Mouse (Mus musculus) retina, postnatal 7 days (tissue): ENCODE results near the gene Pphln1.

Source experiments
- DNase-seq: peaks from one replicate; pipeline ENCODE4 v3.0.0-alpha.2; 2012; ENCODE audit warnings: low read depth, low spot score

Gene Pphln1

DNA sequence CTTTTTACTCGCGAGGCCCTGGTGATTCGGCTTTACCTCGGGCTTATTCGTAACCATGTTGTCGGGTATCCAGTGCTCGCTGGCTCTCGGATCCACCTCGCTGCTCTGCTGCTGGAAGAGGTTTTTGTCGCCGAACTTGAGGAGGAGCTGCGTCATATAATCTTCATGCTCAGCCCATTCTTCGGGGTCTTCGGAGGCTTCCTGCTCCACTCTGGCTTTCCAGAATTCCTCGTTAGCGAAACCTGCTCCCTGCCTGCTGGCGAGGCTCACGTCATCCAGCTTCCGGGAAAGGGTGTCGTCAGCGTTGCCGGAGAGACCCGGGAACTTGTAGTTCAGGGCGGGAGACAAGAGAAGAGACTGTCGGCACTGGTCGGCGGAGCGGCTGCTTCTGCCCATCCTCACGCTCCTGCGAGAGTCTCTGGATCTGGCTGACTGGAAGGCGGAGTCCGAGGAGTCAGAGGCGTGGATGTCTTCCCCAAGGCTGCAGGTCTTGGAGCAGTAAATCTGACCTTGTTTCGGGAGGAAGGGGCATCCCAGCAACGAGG, 105.1 kb downstream of the Pphln1 start:
- no peak for DNase-seq

DNA sequence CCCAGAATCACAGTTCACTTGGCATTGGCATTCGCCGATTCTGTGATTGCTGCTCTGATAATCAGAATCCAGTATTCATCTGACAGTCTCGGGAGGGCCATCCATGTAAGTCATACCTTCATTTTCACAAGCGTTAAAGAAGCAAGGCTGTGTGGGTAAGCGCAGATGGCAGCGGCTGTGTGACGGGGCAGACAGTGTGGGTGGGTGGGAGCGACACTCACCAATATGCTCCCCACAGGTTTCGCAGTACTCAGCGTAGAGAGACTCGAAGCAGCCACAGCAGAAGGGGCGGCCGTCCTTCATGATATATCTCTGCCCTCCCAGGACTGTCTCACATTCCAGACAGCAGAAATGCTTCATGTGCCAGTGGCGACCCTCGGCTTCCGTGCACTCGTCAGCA, 106.7 kb downstream of the Pphln1 start:
- DNase-seq: no peak

GRCm38 (mm10) chr15:93510690-93511336, 112.7 kb downstream of the Pphln1 start:
- no peak for DNase-seq

GRCm38 (mm10) chr15:93512437-93512836, 114.3 kb downstream of the Pphln1 start:
- DNase-seq: no peak

DNA sequence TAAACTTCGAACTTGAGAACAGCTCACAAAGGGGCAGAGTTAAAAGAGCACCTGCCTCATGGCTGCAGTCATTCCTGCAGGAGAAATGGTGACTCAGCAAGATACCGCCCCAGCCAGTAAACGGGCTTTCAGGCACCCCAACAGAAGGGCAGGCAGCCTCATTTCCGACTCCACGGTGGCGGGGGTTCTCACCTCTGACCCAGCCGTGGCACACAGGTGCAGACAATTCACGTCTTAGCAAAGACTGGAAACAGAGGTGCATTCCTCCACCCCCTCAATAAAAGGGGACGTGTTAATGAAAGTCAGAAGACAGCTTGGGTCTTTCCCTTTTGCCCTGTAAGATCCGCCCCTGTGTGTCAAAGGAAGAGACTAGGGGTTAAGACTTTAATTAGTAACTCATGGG, 115.8 kb downstream of the Pphln1 start:
- DNase-seq: no peak

DNA sequence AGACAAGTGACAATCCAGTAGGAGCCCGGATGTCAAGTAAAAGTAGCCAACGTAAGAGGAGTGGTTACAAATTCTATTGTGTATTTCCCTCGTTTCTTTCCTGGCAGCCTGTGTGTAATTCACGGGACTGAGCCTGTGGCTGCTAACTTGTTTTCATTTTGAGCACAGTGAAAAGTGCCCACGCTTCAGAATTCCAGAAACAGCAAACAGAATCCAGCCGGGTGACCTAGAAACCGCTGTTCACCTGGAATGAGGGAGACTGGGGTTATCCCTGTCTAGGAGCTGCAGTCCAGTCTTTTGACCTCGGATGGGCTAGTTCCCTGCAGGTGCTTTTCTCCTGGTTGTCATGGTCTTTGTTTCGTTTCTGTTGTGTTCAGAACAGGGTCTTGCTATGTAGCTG, 117.2 kb downstream of the Pphln1 start:
- DNase-seq: no peak

DNA sequence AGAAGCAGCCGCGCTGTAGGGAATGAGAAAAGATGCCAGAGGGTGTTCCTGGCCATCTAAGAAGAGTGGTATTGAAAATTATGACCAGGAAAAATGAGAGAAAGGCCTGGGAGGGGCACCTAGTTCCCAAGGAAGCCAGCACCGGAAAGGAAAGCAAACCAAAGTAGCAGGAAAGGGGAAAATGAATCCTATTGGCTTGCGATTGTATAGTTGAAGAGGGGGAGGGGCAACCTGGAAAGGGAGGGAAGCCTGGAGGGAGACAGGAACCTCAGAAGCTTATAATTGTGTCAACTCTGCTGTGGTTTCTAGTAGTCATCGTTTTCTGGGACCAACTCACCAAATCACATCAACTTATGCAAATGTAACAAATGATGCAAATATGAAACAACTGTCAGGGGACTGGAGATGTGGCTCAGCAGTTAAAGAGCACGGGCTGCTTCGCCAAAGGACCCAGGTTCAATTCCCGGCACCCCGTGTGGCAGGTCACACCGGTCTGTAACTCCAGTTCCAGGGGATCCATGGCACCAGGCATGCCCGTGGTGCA, 118.9 kb downstream of the Pphln1 start:
- DNase-seq: no peak

GRCm38 (mm10) chr15:93518143-93518902, 120.2 kb downstream of the Pphln1 start:
- DNase-seq: no peak

DNA sequence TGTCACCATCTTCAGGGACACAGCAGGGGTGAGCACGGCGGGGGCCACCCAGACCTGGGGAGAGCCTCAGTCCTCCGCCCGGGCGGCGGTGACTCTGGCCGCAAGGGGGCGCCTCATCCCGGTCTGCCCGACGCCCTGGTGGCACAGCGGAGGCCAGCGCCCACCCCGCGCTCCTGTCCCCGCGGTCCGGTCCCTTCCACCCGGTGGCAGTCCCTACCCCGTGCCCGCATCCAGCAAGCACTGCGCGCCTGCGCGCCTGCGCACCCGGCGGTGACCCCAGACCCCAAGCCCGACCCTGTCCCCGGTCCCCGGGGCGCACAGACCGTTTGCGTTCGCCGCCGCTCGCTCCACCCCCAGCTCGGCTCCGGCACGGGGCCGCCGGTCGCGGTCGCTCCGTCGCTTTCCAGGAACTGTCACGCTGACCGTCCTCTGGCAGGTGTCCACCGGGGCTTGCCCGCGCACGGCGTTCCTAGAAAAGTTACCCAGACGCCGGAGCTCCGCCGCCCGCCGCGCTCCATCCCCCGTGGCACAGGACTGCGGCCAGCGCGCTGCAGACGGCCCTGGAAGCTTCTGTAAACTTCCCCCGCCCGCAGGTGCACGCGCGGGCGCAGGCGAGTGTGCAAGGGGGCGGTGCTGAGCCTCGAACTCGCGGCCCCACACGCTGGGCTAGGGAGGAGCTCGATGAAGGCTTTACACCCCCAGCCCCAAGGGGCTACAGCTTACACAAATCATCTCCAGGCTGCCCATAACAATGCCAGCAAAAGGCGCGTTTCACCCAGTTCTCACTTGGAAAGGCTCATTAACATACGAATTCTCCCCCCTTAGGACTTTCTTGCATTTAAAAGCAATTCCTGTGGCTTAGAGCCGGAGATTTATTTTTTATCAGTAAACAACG, 121.0 kb downstream of the Pphln1 start:
- peak; percentile 59 for DNase-seq

DNA sequence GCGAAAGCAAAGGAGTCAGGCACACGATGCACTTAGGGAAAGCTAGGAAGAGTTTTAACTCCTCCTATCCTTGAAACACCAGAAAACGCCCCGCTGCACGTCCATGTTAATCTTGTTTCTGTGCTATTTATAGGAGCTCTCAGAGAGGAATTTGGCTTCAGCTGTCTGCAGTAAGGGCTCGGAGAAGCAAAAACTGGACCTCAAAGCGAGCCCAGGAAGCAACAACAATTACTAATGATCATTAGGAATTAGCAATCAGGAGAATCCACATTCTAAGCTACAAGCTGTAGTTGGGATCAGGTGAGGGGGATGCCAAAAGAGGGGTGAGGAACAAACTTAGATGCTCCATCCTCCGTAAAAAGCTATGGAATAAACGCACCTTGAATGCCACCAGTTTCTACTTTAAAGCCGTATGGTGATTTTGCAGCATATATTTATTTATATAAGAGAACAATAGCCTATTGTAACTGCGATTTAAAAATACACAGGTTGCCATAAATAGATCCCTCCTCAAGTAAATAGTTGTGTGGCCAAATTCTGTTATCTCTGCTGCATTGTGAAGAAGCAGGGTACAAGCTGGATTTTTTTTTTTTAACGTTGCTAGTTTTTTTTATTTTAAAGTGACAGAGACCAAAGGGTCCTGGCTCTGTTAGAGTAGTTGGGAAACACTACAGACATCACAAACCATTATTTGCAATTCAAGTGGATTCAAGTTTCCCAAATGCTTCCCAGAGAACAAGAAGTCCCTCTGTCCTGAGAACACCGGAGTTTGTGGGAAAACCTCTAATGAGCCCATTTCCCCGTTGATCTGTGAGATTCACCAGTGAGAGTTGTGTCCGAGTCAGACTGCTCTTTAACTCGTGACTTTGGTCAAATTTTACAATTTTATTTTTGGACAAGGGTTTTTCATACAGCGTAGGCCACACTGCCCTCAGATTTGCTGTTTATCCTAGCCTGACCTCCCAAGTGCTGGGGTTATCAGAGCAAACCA, 122.0 kb downstream of the Pphln1 start:
- DNase-seq: no peak

DNA sequence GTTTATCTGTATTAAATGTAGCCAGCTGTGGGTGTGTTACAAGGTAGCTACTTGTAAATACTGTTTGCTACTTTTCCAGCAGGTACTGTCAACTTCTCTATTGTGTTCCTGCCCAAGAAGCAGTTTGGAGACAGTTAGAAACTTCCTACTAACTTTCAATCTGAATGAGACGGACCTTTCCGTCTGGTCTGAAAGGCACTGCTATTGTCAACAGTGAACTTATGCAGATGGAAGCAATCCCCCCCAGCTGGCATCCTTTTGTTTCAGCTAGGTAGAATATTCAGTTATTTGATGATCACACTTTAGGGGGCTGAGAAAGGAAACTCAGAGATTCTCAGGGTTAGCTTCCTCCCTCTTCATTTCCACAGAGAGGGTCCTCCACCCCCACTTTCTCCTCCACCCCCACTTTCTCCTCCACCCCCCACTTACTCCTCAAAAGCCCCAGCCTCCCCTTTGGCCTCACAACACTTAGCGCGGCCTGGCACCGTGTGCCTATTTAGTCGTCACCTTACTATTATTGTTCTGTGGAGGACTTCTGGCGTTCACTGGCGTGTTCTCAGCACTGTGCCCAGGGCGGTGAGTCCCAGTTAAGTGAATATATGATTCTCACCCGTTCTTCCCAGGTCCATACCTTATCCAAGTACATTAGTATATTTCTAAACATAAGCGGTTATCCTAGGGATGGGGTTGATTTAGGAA, 123.1 kb downstream of the Pphln1 start:
- no peak for DNase-seq

DNA sequence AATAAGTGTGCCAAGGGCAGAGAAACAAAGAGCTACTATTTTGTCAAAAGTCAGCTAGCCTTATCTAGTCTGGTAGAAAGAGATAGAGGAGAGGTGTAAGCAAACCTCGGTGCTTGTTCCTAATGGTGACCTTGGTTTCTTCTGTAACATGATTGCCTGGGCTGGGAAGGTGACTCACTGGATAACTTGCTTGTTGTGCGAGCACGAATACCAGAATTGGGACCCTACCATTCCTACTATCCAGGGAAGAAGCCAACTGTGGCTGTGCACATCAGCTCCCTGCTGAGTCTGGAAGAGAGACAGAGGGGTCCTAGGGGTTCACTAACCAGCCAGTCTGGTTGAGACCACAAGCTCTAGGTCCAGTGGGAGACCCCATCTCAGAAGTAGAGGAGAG, 123.6 kb downstream of the Pphln1 start:
- no peak for DNase-seq

DNA sequence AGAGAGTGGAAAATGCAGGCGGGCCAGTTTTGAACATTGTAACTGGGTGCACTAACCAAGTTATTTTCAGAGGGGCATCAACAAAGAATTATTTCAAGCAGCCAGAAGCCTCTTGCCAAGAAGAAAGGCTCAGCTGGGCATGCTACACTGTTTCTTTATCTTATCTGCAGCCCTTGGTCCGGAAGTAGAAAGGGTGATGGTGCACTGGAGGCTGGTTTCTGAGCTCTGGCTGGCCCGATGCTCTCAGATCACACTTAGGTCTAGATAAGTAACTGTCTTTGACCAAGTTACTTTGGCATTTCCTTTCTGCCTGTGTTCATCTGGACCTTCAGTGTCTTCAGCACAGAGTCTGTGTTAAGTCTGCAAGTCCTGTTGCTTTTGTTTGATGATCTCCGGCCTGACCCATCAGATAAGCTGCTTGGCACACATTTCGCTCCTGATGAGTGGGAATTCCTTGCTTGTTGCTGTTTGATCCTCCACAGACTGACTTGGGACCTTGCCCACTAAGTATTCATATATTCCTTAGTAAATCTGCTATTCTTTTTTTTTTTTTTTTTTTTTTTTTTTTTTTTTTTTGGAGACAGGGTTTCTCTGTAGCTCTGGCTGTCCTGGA, 127.3 kb downstream of the Pphln1 start:
- no peak for DNase-seq

DNA sequence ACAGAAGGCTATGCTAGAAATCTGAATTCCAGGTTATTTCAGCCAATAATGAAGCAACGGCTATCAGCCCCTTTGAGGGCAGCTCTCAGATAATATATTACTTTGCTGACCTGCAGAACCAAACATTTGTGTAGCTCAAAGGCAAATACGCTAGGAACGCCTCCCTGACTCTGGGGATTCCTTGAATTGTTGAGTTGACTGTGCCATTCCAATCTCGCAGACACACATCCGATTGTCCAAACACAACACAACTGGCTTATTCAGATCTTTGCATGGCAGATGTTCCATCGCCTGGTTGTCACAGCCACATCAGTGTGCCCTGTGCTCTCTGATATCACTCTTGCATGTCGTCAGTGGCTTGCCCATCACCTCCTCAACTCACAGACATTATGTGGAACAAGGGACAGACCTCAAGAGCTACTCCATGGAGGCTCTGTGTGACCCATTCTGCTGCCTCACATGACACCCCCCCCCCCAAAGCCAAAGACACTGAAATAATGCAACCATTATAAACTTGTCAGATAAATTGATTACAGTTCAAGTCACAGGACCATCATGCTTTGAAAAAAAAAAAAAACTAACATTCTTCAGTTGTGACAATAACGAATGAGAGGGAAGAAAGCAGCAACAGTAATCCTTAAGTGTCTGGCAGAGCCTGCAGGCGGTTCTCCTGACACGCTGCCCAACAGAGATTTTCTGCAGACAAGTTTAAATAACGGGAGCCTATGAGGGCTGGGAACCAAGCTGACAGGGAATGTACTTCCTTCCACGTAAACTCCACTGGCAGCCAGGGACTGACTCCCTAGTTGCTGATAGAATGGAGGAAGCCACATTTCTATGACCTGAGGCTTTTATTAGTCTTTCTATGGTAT, 131.9 kb downstream of the Pphln1 start:
- no peak for DNase-seq

DNA sequence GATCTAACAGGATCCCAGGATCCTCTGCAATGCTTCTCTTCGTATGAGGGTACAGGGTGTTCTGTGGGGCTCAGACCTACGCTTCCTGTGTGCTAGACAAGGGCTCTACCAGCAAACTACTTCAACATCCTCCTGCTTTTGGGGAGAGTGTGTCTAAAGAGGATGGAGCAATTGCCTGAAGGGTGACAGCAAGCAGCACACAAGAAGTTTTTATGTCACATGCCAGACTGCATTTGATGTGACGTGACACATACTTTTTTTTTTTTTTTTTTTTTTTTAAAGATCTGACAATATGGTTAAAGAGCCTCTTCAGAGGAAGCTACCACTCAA, 132.5 kb downstream of the Pphln1 start:
- DNase-seq: no peak

DNA sequence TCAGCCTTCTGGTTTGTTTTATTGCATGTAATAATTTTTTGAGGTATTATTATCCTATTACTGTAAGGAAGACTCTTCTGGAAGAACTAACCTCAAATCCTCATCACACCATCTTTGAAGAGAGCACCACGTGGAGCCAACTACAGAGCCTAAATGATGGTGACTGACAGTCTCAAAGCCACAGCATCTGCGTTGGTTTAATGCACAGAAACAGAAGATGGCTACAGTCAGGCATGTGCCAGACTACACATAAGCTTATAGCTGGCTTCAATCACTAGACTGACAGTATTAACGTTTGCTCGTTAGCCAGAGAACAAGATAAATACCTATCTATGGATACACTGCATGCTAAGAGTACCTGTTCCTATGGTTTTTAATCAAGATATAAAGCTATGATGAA, 138.0 kb downstream of the Pphln1 start:
- DNase-seq: no peak

DNA sequence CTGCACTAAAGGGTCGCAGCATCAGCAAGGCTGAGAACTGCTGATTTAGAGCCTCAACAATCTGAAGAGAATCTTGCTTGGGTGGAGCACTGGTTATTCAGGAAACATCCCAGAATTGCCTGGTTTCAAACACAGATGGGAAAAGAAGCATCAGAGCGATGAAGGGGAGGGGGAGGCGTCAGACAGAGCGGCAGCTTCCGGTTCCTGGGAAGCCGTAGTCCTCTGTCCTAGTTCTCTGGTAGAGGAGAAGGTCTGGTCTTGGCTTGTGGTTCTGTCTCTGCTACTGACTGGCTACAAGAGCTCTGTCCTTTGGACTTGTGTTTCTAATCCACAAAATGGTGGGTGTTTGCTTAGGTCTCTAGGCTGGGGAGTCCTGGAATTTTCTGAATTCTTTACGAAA, 139.6 kb downstream of the Pphln1 start:
- DNase-seq: no peak

DNA sequence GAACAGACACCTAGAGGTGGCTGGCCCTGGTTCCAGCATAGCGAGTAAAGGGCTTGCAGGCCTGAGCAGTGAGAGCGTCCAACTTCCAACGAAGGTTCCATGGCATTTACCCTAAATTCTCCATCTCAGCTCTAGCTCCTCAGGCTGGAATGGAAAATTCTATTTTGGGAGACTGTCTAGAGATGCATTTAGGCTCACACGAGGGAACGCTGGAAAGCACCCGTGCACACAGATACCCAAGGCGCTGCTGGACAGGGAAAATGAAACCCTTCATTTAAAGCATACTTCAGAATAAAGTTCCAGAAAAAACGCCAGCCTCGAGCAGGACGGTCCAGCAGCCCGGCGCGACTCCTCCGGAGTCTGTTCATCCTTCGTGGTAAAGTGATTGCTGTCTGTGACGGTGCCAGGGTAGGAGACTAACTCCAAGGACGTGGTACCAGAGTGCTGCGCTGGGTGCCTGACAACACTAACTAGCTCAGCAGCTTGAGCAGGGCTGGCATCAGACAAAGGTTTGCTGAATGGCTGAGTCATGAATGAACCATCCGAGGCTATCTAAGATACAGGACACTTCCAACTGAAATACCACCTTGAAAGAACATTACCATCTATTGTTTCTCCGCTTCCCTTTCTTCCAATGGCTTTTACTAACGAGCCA, 140.5 kb downstream of the Pphln1 start:
- no peak for DNase-seq
